Mouse (Mus musculus) forebrain, embryonic 11.5 days (tissue): ENCODE data around the gene Fbxo45. TPM values are rescaled to one million over a fixed set of nuclear protein-coding genes. Genes with fewer than 3 reads are reported as not detected.
A peak's percentile ranks its signal among the peaks of the same experiment; 100 is the strongest.

Experiments
- ATAC-seq: fragments of 200-750 bp; cut with Nextera tagmentation; replicated peaks from 2 replicates; pipeline ENCODE4 v1.8.0; 2017; ENCODE audit warnings: moderate TSS enrichment; ENCODE audit not compliant: low FRiP score
- DNase-seq: peaks from one replicate; pipeline ENCODE4 v3.0.0-alpha.2; 2017; ENCODE audit warnings: low spot score
- H3K27ac ChIP-seq: fragments of 300-500 bp; sonication (generic); 2 replicates; pipeline ENCODE4 v1.5.1; 2014; ENCODE audit warnings: low read depth, low read length
- H3K27me3 ChIP-seq: fragments of 300-500 bp; sonication (generic); 2 replicates; pipeline ENCODE4 v1.6.1; 2014; ENCODE audit warnings: mild to moderate bottlenecking, low read length, mixed read lengths; ENCODE audit not compliant: control insufficient read depth, insufficient read depth
- H3K36me3 ChIP-seq: fragments of 300-500 bp; sonication (generic); 2 replicates; pipeline ENCODE4 v1.6.1; 2014; ENCODE audit warnings: mild to moderate bottlenecking, low read length, moderate library complexity, mixed read lengths; ENCODE audit not compliant: control insufficient read depth, insufficient read depth
- H3K4me1 ChIP-seq: fragments of 300-500 bp; sonication (generic); replicated peaks from 2 replicates; pipeline ENCODE4 v1.6.1; 2014; ENCODE audit warnings: low read length, mixed read lengths; ENCODE audit not compliant: control insufficient read depth, insufficient read depth
- H3K4me2 ChIP-seq: fragments of 300-500 bp; sonication (generic); 2 replicates; pipeline ENCODE4 v1.6.1; 2014; ENCODE audit warnings: low read depth, mild to moderate bottlenecking, low read length, moderate library complexity, mixed read lengths; ENCODE audit not compliant: severe bottlenecking
- H3K4me3 ChIP-seq: fragments of 300-500 bp; sonication (generic); 2 replicates; pipeline ENCODE4 v1.5.1; 2014; ENCODE audit warnings: low read depth, low read length
- H3K9ac ChIP-seq: fragments of 300-500 bp; sonication (generic); 2 replicates; pipeline ENCODE4 v1.6.1; 2014; ENCODE audit warnings: low read length
- H3K9me3 ChIP-seq: fragments of 300-500 bp; sonication (generic); 2 replicates; pipeline ENCODE4 v1.6.1; 2016; ENCODE audit warnings: low read length, mixed read lengths; ENCODE audit not compliant: control insufficient read depth
- WGBS: fragments of 180-500 bp; shearing (Covaris S2); extraction: QIAGEN DNeasy Blood & Tissue Kit; methylation state at CpG from one replicate; pipeline ENCODE4 v1.1.7; 2014; 5-methylcytosine and 5-hydroxymethylcytosine counted together
- polyA plus RNA-seq: library from polyadenylated mRNA; unstranded; fragments of >200 nt; fragmentation: Nextera tagmentation; extraction: Ambion mirVana; gene quantifications from 2 replicates; pipeline ENCODE4 v1.2.1, GENCODE M21; 2014

The Fbxo45 gene
- polyA plus RNA-seq, 1 experiment from 2014 or later = 28.0 TPM

DNA sequence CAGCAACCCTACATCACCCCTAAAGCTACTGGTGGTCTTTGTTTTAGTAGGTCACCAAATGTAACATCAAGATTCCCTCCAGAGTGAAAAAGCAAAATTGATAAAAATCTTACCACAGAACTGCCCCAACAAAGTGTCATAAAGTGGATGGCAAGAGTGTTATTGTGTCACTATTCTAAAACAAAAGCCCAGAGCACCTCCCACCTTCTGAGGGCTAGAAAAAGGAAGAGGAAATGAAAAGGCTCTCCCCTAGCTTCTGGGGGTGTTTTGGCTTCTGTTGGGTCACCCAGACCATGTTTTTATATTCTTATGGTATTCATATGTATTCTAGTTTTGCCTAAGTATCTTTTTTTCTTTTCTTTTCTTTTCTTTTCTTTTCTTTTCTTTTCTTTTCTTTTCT is 24.6 kb downstream of the Fbxo45 start:
- Histone ChIP-seq H3K4me3 (no peak overlapping the region), H3K9me3 (no peaks in the 10 kb centered on the region), H3K4me2 (no peak overlapping the region), H3K27ac (no peak overlapping the region), H3K36me3 (no peaks in the 10 kb centered on the region), H3K4me1 (no peaks in the 10 kb centered on the region), H3K27me3 (no peaks in the 10 kb centered on the region), H3K9ac (no peak overlapping the region)
- ATAC-seq = no peak
- DNase-seq = no peak

- no peaks in the 10 kb centered on the region for H3K36me3 ChIP-seq
- WGBS = 86% methylated on average over 4 of the region's 4 CpGs
Observed at GRCm38 (mm10) chr16:32221803-32222202, 25.2 kb downstream of the Fbxo45 start.

DNA sequence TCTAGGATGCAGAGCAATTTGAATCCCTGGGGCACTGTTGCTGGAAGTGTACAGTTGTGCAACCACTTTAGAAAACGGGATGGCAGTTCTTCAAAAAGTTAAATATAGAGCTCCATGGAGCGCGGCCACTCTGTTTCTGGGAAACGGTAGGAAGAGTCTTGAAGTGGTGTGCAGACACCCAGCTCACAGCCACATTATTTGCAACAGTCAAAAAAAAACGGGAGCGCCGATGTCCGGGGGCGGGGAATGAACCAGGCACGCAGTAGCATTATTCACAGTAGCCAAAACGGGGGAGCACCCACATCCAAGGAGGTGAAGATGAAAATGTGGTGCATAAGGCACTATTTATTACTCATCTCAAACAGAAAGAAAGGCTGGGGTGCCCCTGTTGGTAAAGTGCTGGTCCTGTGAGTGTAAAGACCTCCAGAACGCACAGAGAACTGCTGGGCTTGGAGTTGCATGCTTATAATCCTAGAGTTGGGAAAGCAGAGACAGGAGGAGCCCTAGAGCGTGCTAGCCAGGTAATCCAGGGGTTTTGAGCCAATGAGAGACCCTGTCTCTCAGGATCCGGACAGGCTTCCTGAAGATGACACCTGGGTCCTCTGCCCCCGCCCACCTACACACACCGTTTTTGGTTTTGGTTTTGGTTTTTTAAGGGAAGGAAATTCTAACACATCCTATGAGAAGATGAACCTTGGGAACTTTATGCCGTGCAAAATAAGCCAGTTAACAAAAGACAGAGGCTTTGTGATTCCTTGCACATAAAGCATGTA is 32.0 kb downstream of the Fbxo45 start:
- H3K4me3 ChIP-seq = no peak overlapping the region
- no peak overlapping the region for H3K9ac ChIP-seq
- H3K36me3 ChIP-seq = no peaks in the 10 kb centered on the region
- no peak overlapping the region for H3K4me2 ChIP-seq
- H3K27ac ChIP-seq = no peak overlapping the region
- WGBS = 85% methylated on average over 17 of the region's 17 CpGs
- DNase-seq = no peak
- H3K4me1 ChIP-seq = no peaks in the 10 kb centered on the region
- H3K9me3 ChIP-seq = no peaks in the 10 kb centered on the region
- no peak for ATAC-seq
- no peaks in the 10 kb centered on the region for H3K27me3 ChIP-seq

More at GRCm38 (mm10) chr16:32221803-32222202, 25.2 kb downstream of the Fbxo45 start:
- no peak overlapping the region for H3K9ac ChIP-seq
- DNase-seq (no peak), ATAC-seq (no peak)
- H3K4me2 ChIP-seq = no peak overlapping the region
- no peaks in the 10 kb centered on the region for H3K27me3 ChIP-seq
- no peaks in the 10 kb centered on the region for H3K9me3 ChIP-seq
- H3K4me1 ChIP-seq = no peaks in the 10 kb centered on the region
- no peak overlapping the region for H3K27ac ChIP-seq
- no peak overlapping the region for H3K4me3 ChIP-seq

- ATAC-seq = no peak
- Histone ChIP-seq H3K4me3 (no peak overlapping the region), H3K9me3 (no peaks in the 10 kb centered on the region), H3K4me1 (no peaks in the 10 kb centered on the region), H3K9ac (no peak overlapping the region), H3K36me3 (no peaks in the 10 kb centered on the region), H3K27me3 (no peaks in the 10 kb centered on the region), H3K27ac (no peak overlapping the region), H3K4me2 (no peak overlapping the region)
- no peak for DNase-seq
Observed at GRCm38 (mm10) chr16:32214156-32214555, 32.8 kb downstream of the Fbxo45 start.

- no peak overlapping the region for H3K9ac ChIP-seq
- 60% methylated on average over 3 of the region's 3 CpGs for WGBS
- no peak overlapping the region for H3K4me3 ChIP-seq
- H3K36me3 ChIP-seq = no peaks in the 10 kb centered on the region
- DNase-seq (no peak), ATAC-seq (no peak)
- H3K27me3 ChIP-seq = no peaks in the 10 kb centered on the region
- H3K4me2 ChIP-seq = no peak overlapping the region
- H3K4me1 ChIP-seq = no peaks in the 10 kb centered on the region; the same call in 1 of the 2 replicates
- no peak overlapping the region for H3K27ac ChIP-seq
- no peaks in the 10 kb centered on the region for H3K9me3 ChIP-seq
Observed at GRCm38 (mm10) chr16:32204902-32205301, 42.1 kb downstream of the Fbxo45 start.

GRCm38 (mm10) chr16:32202681-32203080 is 44.3 kb downstream of the Fbxo45 start:
- Histone ChIP-seq H3K27me3 (no peaks in the 10 kb centered on the region), H3K4me1 (no peaks in the 10 kb centered on the region; the same call in 1 of the 2 replicates), H3K4me2 (no peak overlapping the region), H3K36me3 (no peaks in the 10 kb centered on the region), H3K4me3 (no peak overlapping the region), H3K27ac (no peak overlapping the region), H3K9me3 (no peaks in the 10 kb centered on the region), H3K9ac (no peak overlapping the region)
- ATAC-seq (no peak), DNase-seq (peak; percentile 57)
- 84% methylated on average over 6 of the region's 6 CpGs for WGBS

DNA sequence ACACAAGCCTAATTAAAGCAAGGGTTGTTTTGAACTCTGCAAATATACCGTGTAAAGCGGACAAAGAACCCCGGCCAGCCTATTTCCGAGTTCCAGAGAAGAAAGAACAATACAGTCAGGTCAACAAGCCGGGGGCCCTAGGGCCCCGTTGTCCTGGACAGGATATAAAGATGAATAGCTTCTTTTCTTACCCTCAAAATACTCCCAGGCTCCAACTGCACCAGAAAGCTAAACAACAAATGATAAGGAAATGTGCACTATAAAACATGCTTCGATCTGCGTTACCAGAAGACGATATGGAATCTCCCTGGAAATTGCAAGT is 46.0 kb downstream of the Fbxo45 start:
- H3K4me3 ChIP-seq = no peak overlapping the region
- no peak for DNase-seq
- no peak for ATAC-seq
- no peak overlapping the region for H3K9ac ChIP-seq
- no peak overlapping the region for H3K27ac ChIP-seq
- H3K9me3 ChIP-seq = no peaks in the 10 kb centered on the region
- WGBS = 41% methylated on average over 9 of the region's 9 CpGs
- no peaks in the 10 kb centered on the region for H3K27me3 ChIP-seq
- H3K4me2 ChIP-seq = no peak overlapping the region
- H3K36me3 ChIP-seq = no peaks in the 10 kb centered on the region
- H3K4me1 ChIP-seq = no peaks in the 10 kb centered on the region; the same call in 1 of the 2 replicates

- Histone ChIP-seq H3K27me3 (no peaks in the 10 kb centered on the region), H3K9me3 (no peaks in the 10 kb centered on the region), H3K9ac (no peak overlapping the region; the same call in 1 of the 2 replicates), H3K4me3 (no peak overlapping the region), H3K4me1 (no peaks in the 10 kb centered on the region; the same call in 1 of the 2 replicates), H3K36me3 (no peaks in the 10 kb centered on the region), H3K27ac (0 out of 2 replicates have a peak overlapping the region, but pooled peaks have one; percentile 39), H3K4me2 (peak overlapping the region; percentile 9; the same call in 1 of the 2 replicates)
- 61% methylated on average over 21 of the region's 21 CpGs for WGBS
- ATAC-seq (no peak), DNase-seq (peak; percentile 54)
Observed at GRCm38 (mm10) chr16:32200256-32201003, 46.5 kb downstream of the Fbxo45 start.
